Mouse (Mus musculus) kidney, adult 2 months (tissue): ENCODE measurements around the gene Grm8. TPM values are rescaled to one million over a fixed set of nuclear protein-coding genes. Genes with fewer than 3 reads are reported as not detected.
"Not testable (repeated sequence)": the region's sequence is repeated elsewhere in the genome, so short reads cannot be mapped to it uniquely, and the experiment has no call there.

ENCODE experiments used
- DNase-seq: peaks from one replicate; pipeline ENCODE4 v3.0.0; 2021
- H3K27ac ChIP-seq: fragments of 200-500 bp; 2 replicates; pipeline ENCODE4 v1.5.1; 2012; ENCODE audit warnings: low read depth, low read length, control low read depth, inconsistent platforms; ENCODE audit not compliant: insufficient read depth
- H3K27me3 ChIP-seq: fragments of 200-500 bp; replicated peaks from 2 replicates; pipeline ENCODE4 v1.6.1; 2012; ENCODE audit warnings: mild to moderate bottlenecking, moderate library complexity, low read length, inconsistent platforms; ENCODE audit not compliant: control insufficient read depth, insufficient read depth
- H3K36me3 ChIP-seq: fragments of 200-500 bp; 2 replicates; pipeline ENCODE4 v1.6.1; 2012; ENCODE audit warnings: mild to moderate bottlenecking, moderate library complexity, low read length, inconsistent platforms; ENCODE audit not compliant: control insufficient read depth, insufficient read depth
- H3K4me1 ChIP-seq: fragments of 200-500 bp; 2 replicates; pipeline ENCODE4 v1.6.1; 2011; ENCODE audit warnings: low read length; ENCODE audit not compliant: control insufficient read depth, insufficient read depth
- H3K4me3 ChIP-seq: fragments of 200-500 bp; 2 replicates; pipeline ENCODE4 v1.5.1; 2011; ENCODE audit warnings: mild to moderate bottlenecking, low read depth, low read length, control low read depth; ENCODE audit not compliant: insufficient read depth
- CTCF ChIP-seq: fragments of 200-500 bp; conservative IDR thresholded peaks from 2 replicates; pipeline ENCODE4 v1.5.1; 2011; ENCODE audit warnings: low read depth, mild to moderate bottlenecking, control low read depth, low read length, moderate library complexity, mixed read lengths; ENCODE audit not compliant: insufficient read depth, insufficient read length
- POLR2A ChIP-seq: fragments of 200-500 bp; IDR thresholded peaks from one replicate; pipeline ENCODE4 v1.6.1; 2011; ENCODE audit warnings: low read depth, low read length, control low read depth
- WGBS: fragments of 180-500 bp; shearing (Covaris S2); methylation state at CpG from one replicate; pipeline ENCODE4 v1.1.7; 2018; 5-methylcytosine and 5-hydroxymethylcytosine counted together
- polyA plus RNA-seq: library from polyadenylated mRNA; depleted of rRNA; stranded (reverse); fragments of >200 nt; gene quantifications from 2 replicates; pipeline ENCODE4 v1.2.3, GENCODE M21; 2012

Gene Grm8
- polyA plus RNA-seq, 1 experiment = not detected

DNA sequence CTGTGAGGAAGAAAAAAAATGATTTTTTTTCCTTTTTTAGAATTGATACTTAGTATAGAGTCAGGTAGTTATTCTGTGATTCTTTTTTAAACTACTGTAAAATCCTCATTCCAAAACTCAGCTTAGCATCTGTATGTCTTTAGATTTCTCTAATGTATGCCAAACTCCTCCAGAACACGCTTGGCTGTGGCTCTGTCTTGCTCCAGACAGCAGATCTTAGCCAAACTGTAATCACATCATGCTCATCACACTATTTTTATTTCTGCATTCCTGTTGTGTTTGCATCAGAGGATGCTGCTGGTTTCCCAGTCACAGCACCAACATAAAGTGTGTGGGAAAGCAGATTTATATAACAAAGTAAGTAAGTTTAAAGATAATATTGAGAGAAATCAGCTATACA, 249.2 kb downstream of the Grm8 start:
- Histone ChIP-seq H3K36me3 (no peaks in the 10 kb centered on the region), H3K27me3 (no peaks in the 10 kb centered on the region), H3K4me3 (no peak overlapping the region), H3K27ac (no peak overlapping the region), H3K4me1 (no peaks in the 10 kb centered on the region)
- no peak for TF ChIP-seq POLR2A
- TF ChIP-seq CTCF = no peak
- whole genome bisulfite sequencing = 59% methylated on average over 1 of the region's 1 CpGs
- no peak for DNase-seq

GRCm38 (mm10) chr6:27849644-27850043, 285.3 kb downstream of the Grm8 start:
- WGBS = 69% methylated on average over 1 of the region's 1 CpGs
- no peak overlapping the region for H3K4me3 ChIP-seq
- TF ChIP-seq CTCF (no peak), POLR2A (no peak)

DNA sequence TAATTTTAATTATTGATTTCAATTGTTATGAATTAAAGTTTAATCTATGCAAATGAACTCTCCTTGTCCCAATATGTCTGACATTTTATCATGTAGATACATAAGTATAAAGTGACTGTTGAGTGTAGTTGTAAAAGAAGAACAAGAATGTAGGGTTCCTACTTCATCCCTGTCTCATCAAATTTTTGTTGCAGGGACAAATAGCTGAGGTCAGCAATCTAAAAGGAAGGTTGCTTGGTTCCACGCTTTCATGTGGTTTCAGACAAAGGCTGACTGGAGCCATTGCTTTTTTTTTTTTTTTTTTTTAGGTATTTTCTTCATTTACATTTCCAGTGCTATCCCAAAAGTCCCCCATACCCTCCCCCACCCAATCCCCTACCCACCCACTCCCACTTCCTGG, 298.8 kb downstream of the Grm8 start:
- Histone ChIP-seq H3K27ac (no peak overlapping the region), H3K36me3 (no peaks in the 10 kb centered on the region), H3K4me3 (no peak overlapping the region), H3K4me1 (no peaks in the 10 kb centered on the region), H3K27me3 (no peaks in the 10 kb centered on the region)
- no peak for DNase-seq
- TF ChIP-seq CTCF (no peak), POLR2A (no peak)
- whole genome bisulfite sequencing = 79% methylated on average over 1 of the region's 1 CpGs

More at GRCm38 (mm10) chr6:27849644-27850043, 285.3 kb downstream of the Grm8 start:
- Histone ChIP-seq H3K4me1 (no peaks in the 10 kb centered on the region), H3K27me3 (no peaks in the 10 kb centered on the region), H3K27ac (no peak overlapping the region), H3K36me3 (no peaks in the 10 kb centered on the region)
- no peak for DNase-seq

- DNase-seq, H3K27ac ChIP-seq, H3K4me1 ChIP-seq, H3K36me3 ChIP-seq, H3K4me3 ChIP-seq, H3K27me3 ChIP-seq: not testable (repeated sequence)
- 94% methylated on average over 2 of the region's 2 CpGs for WGBS
These were observed 315.2 kb downstream of the Grm8 start for GRCm38 (mm10) chr6:27819735-27820134.

- peak; percentile 4 for DNase-seq
- WGBS = 58% methylated on average over 5 of the region's 5 CpGs
- no peaks in the 10 kb centered on the region for H3K27me3 ChIP-seq
These were observed 322.2 kb downstream of the Grm8 start for GRCm38 (mm10) chr6:27812789-27813188.

DNA sequence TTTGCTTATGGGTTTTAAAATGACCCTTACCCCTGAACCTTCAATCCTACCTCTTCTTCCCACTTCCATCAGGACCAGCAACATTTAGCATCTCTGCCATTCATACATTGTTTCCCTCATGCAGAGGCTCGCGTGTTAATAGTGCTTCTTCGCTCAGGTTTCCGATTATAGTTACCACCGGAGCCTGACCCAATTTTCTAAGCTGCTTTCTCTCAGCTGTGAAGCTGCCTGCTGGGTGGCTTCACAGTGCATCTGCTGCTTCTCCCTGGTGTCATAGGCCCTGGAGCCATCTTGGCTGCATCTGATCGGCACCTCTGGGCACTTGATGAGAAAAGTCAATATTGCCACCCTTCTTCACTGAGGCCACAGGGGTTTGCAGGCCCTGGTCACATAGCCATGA, 325.0 kb downstream of the Grm8 start:
- Histone ChIP-seq H3K27me3 (no peaks in the 10 kb centered on the region), H3K36me3 (no peaks in the 10 kb centered on the region), H3K4me3 (no peak overlapping the region), H3K27ac (no peak overlapping the region), H3K4me1 (no peaks in the 10 kb centered on the region)
- no peak for DNase-seq
- WGBS = 92% methylated on average over 6 of the region's 6 CpGs
- TF ChIP-seq POLR2A (no peak), CTCF (no peak)

More at GRCm38 (mm10) chr6:27812789-27813188, 322.2 kb downstream of the Grm8 start:
- H3K4me3 ChIP-seq = no peak overlapping the region
- TF ChIP-seq POLR2A (no peak), CTCF (no peak)
- no peak overlapping the region for H3K27ac ChIP-seq
- no peaks in the 10 kb centered on the region for H3K36me3 ChIP-seq
- H3K4me1 ChIP-seq = no peaks in the 10 kb centered on the region

GRCm38 (mm10) chr6:27806741-27807140, 328.2 kb downstream of the Grm8 start:
- Histone ChIP-seq H3K27ac (no peak overlapping the region), H3K27me3 (no peaks in the 10 kb centered on the region), H3K36me3 (no peaks in the 10 kb centered on the region), H3K4me3 (no peak overlapping the region), H3K4me1 (no peaks in the 10 kb centered on the region)
- no peak for DNase-seq
- TF ChIP-seq POLR2A (no peak), CTCF (no peak)
